ENCODE assay signal across 11 mouse cellular contexts in genomic region chr17:25911816-25912215, GRCm38 (mm10). TPM values are rescaled to one million over a fixed set of nuclear protein-coding genes. Genes with fewer than 3 reads are reported as not detected.
DNase-seq lines count a peak whose midpoint lies in the region; ATAC-seq and TF ChIP-seq lines count a peak whose summit lies in the region.
"Had no signal": no experiment of that assay in that cellular context is flagged by ENCODE, and none has a peak within 500 bp of the region (broad histone marks: within the 10 kb centered on the region; RNA-seq: fewer than 3 reads in every experiment).

No protein-coding gene starts in this region.

- TF ChIP-seq CTCF in intestine, postnatal 0 days (IDR thresholded peaks at IDR 0.05; ENCODE audit: low read depth): no peak

- ATAC-seq in intestine, postnatal 0 days: peak; percentile 34
- ATAC-seq in intestine, embryonic 15.5 days: no peak
- ATAC-seq in inflammation-experienced regulatory T-cells, adult 6 months: no peak
- ATAC-seq: forebrain, embryonic 16.5 days; hindbrain, postnatal 0 days had no signal

- DNase-seq in adipocyte (ENCODE audit: low spot score): peak; percentile 69
- peak; percentile 87 for DNase-seq in cerebellum, adult 9-11 months
- peak; percentile 14 for DNase-seq in lung, postnatal 10 days
- DNase-seq in embryo, embryonic 11 days: no peak
- no peak for DNase-seq in left cerebral cortex, adult 9 months (ENCODE audit: low spot score in 2 of 2)

- no peak overlapping the region for H3K4me2 ChIP-seq in intestine, postnatal 0 days (replicated peaks; ENCODE audit: low read depth)
- H3K4me2 ChIP-seq in intestine, embryonic 15.5 days (replicated peaks): no peak overlapping the region
- H3K4me2 ChIP-seq: limb, embryonic 15.5 days had no signal

- peaks cover 10% of the 10 kb centered on the region for H3K4me1 ChIP-seq in intestine, postnatal 0 days (replicated peaks; ENCODE audit: control insufficient read depth, insufficient read depth, low read length)
- H3K4me1 ChIP-seq in intestine, embryonic 15.5 days (replicated peaks): peaks cover 8% of the 10 kb centered on the region; the same call in 1 of the 2 replicates

- H3K27ac ChIP-seq in intestine, postnatal 0 days (ENCODE audit: low read depth, low read length): peak overlapping the region; percentile 62; the same call in 1 of the 2 replicates
- no peak overlapping the region for H3K27ac ChIP-seq in intestine, embryonic 15.5 days
- H3K27ac ChIP-seq: hindbrain, postnatal 0 days; limb, embryonic 15.5 days had no signal

- H3K9me3 ChIP-seq in intestine, postnatal 0 days (ENCODE audit: control insufficient read depth): no peaks in the 10 kb centered on the region
- no peaks in the 10 kb centered on the region for H3K9me3 ChIP-seq in intestine, embryonic 15.5 days
- H3K9me3 ChIP-seq: limb, embryonic 15.5 days had no signal

- WGBS in intestine, postnatal 0 days: 64% methylated on average over 4 of the region's 4 CpGs
- 84% methylated on average over 4 of the region's 4 CpGs for WGBS in intestine, embryonic 15.5 days

- H3K9ac ChIP-seq in intestine, postnatal 0 days (ENCODE audit: low read depth, low read length): no peak overlapping the region
- no peak overlapping the region for H3K9ac ChIP-seq in intestine, embryonic 15.5 days
- H3K9ac ChIP-seq: limb, embryonic 15.5 days had no signal

- no peak overlapping the region for H3K4me3 ChIP-seq in intestine, postnatal 0 days (ENCODE audit: low read depth, low read length)
- H3K4me3 ChIP-seq in intestine, embryonic 15.5 days (replicated peaks): no peak overlapping the region
- H3K4me3 ChIP-seq: limb, embryonic 15.5 days had no signal

- H3K36me3 ChIP-seq in intestine, postnatal 0 days (ENCODE audit: control insufficient read depth, insufficient read depth): no peaks in the 10 kb centered on the region
- H3K36me3 ChIP-seq in intestine, embryonic 15.5 days: no peaks in the 10 kb centered on the region

- no peaks in the 10 kb centered on the region for H3K27me3 ChIP-seq in intestine, postnatal 0 days (replicated peaks; ENCODE audit: control insufficient read depth, insufficient read depth, low read length)
- H3K27me3 ChIP-seq in intestine, embryonic 15.5 days (replicated peaks): no peaks in the 10 kb centered on the region
- H3K27me3 ChIP-seq: limb, embryonic 15.5 days had no signal

RNA-seq across cellular contexts. Expression of gene Rab40c, which starts 7.7 kb away (rescaled TPM):
- 15.8 and 16.9 TPM in 2 replicates for polyA plus RNA-seq in intestine, postnatal 0 days (2015; fragmentation: Nextera tagmentation; extraction: Ambion mirVana)
- 21.4 and 24.9 TPM in 2 replicates for polyA plus RNA-seq in intestine, embryonic 15.5 days (2015; fragmentation: Nextera tagmentation; extraction: Ambion mirVana)
- 1 to 10 TPM; 6.0 to 7.9 (median 7.5) TPM for polyA plus RNA-seq in inflammation-experienced regulatory T-cells, adult 6 months (2017; shearing (Covaris generic))

RNA-seq across cellular contexts. Expression of gene Wfikkn1, which starts 31.2 kb away (rescaled TPM):
- polyA plus RNA-seq in intestine, postnatal 0 days (2015; fragmentation: Nextera tagmentation; extraction: Ambion mirVana): 0.14 and 0.27 TPM in 2 replicates
- polyA plus RNA-seq in intestine, embryonic 15.5 days (2015; fragmentation: Nextera tagmentation; extraction: Ambion mirVana): 0.29 and 0.36 TPM in 2 replicates
- 1 to 10 TPM in 2 of 3 experiments, under 1 TPM in 1; 0.93 to 1.9 (median 1.4) TPM for polyA plus RNA-seq in inflammation-experienced regulatory T-cells, adult 6 months (2017; shearing (Covaris generic))

RNA-seq across cellular contexts. Expression of gene Pigq, which starts 32.9 kb away (rescaled TPM):
- polyA plus RNA-seq in intestine, postnatal 0 days (2015; fragmentation: Nextera tagmentation; extraction: Ambion mirVana): 34.9 and 37.2 TPM in 2 replicates
- polyA plus RNA-seq in intestine, embryonic 15.5 days (2015; fragmentation: Nextera tagmentation; extraction: Ambion mirVana): 52.1 and 56.4 TPM in 2 replicates
- 10 to 100 TPM; 22.0 to 28.6 (median 27.4) TPM for polyA plus RNA-seq in inflammation-experienced regulatory T-cells, adult 6 months (2017; shearing (Covaris generic))

RNA-seq across cellular contexts. Expression of gene Nhlrc4, which starts 32.9 kb away (rescaled TPM):
- not detected in 2 replicates for polyA plus RNA-seq in intestine, postnatal 0 days (2015; fragmentation: Nextera tagmentation; extraction: Ambion mirVana)
- 0.10 and 0.46 TPM in 2 replicates for polyA plus RNA-seq in intestine, embryonic 15.5 days (2015; fragmentation: Nextera tagmentation; extraction: Ambion mirVana)
- polyA plus RNA-seq in inflammation-experienced regulatory T-cells, adult 6 months (2017; shearing (Covaris generic)): not detected
- polyA plus RNA-seq: forebrain, embryonic 16.5 days had no signal

RNA-seq across cellular contexts. Expression of gene Mettl26, which starts 36.9 kb away (rescaled TPM):
- 46.6 and 51.7 TPM in 2 replicates for polyA plus RNA-seq in intestine, postnatal 0 days (2015; fragmentation: Nextera tagmentation; extraction: Ambion mirVana)
- 53.5 and 67.8 TPM in 2 replicates for polyA plus RNA-seq in intestine, embryonic 15.5 days (2015; fragmentation: Nextera tagmentation; extraction: Ambion mirVana)
- 100 to 1,000 TPM in 1 of 3 experiments, 10 to 100 TPM in 2; 91.1 to 121 (median 98.2) TPM for polyA plus RNA-seq in inflammation-experienced regulatory T-cells, adult 6 months (2017; shearing (Covaris generic))

Comparison
In these comparisons a context has a peak if more than half of its experiments do, and no peak if none do; other contexts are left out.
1. DNase-seq: peak in adipocyte (single experiment), cerebellum, adult 9-11 months (single experiment) and lung, postnatal 10 days (single experiment); none in embryo, embryonic 11 days (single experiment) and left cerebral cortex, adult 9 months (0 of 2).